Mouse (Mus musculus): Measurements from ENCODE around the gene a. TPM values are rescaled to one million over a fixed set of nuclear protein-coding genes. Genes with fewer than 3 reads are reported as not detected.

Gene a
- total RNA-seq, 2 experiments from 2014 or later = not detected

DNA sequence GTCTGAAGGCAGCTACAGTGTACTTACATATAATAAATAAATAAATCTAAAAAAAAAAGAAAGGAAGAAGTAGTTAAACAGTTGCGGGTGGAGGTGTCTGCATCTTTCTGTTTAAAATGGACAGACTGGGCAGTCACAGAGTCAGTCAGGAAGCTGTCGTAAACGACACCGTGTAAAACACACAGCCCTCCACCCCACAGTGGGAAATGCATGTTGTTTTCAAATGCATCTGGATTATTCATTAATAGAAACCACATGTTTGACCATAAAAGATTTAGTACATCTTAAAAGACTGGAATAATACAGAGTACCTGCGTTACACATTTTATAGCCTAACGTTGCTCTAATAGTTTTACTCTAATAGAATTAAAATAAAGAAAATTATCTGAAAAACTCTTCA lies 135.6 kb downstream of the a start:
- Histone ChIP-seq H3K27ac (no peak overlapping the region), H3K4me3 (no peak overlapping the region)
- no peak for TF ChIP-seq CTCF (conservative IDR thresholded peaks at IDR 0.05)
- no peak for DNase-seq (ENCODE audit: low spot score in 2 of 2)

DNA sequence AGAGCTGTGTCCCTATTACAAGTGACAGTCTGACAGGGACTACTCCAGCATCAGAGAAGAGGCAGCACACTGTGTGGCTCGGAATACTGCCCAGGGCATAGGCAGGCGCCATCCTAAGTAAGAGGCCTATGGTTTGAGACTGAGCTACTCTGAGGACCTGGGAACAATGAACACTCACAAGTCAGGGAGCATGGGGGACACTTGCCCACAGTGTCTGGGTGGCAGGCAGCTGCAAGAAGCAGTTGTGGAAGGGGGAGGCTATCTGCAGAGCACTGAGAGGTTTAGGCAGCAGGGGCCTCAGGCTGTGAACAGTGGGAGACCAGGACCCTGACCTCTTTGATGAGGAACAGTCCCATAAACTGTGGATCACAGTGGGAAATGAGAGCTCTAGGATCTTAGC lies 137.1 kb downstream of the a start:
- TF ChIP-seq CTCF (conservative IDR thresholded peaks at IDR 0.05) = no peak

DNA sequence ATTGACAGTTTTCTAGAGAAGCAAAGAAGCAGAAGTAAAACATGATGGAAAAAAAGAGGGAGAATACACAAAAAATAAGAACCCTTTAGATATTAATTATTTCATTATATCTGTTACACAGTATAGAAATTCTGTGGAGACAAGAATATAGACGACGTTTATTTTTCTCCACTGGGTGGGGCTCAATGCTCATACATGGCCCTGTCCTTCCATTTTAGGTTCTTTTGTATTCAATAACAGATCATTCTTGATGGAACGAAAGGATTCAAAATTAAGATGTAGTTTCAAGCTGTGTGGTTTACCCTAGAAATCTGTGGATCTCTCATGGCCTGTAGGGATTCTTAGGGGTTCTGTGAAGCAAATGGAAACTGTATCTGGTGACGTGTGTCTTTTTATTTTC lies 142.7 kb downstream of the a start:
- no peak overlapping the region for H3K27ac ChIP-seq
- TF ChIP-seq CTCF (conservative IDR thresholded peaks at IDR 0.05) = peak; percentile 63
- H3K4me3 ChIP-seq = no peak overlapping the region
- DNase-seq (ENCODE audit: low spot score in 2 of 2) = no peak

More for the DNA sequence above, 137.1 kb downstream of the a start:
- H3K27ac ChIP-seq = no peak overlapping the region
- H3K4me3 ChIP-seq = no peak overlapping the region
- DNase-seq (ENCODE audit: low spot score in 2 of 2) = no peak

DNA sequence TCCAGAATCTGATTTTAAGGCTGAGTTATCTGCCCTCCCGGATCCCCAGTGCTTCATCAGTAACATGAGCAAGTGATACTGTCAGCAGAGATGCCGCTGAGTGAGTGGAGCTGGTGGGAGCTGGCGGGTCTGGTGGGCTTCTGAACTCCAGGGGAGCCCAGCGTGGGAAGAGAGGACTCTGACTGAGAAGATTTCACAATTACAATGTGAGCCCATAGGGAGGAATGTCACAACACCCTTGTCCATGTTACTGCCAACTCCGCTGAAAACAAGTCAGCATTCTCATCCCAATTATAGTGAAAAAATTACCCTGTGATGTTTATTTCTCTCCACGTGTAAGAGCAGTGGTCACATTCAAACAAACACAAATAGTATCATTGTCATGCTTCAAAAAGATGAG lies 144.9 kb downstream of the a start:
- no peak for TF ChIP-seq CTCF (conservative IDR thresholded peaks at IDR 0.05)
- no peak overlapping the region for H3K27ac ChIP-seq
- H3K4me3 ChIP-seq = no peak overlapping the region
- DNase-seq (ENCODE audit: low spot score in 2 of 2) = no peak

DNA sequence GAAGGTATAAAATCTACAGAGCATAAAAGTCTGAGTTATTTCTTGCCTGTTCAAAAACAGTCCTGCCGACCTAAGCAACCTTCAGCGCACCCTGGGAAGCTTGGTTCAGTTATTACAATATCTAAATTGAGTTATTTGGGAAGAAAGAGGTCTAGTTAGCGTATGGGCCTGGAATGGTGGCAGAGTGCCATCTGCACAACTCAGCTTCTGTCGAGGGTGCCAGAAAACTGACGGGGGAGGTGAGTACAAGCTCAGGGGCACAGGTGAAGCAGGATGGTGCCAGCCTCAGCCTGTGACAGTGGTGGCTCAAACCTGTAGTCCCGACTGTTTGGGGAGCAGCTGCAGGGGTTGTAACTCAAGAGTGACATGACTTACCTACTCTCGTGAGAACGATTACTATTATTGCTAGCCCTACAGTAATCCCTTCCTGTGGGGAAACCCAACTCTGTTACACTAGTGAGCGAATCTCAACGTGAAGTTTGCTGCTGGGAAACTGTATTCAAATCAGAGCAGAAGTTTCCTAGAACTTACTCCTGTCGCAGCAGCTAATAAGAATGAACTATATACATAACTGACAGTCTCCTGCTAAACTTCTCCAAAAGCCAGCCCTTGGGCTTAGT lies 145.4 kb downstream of the a start:
- no peak overlapping the region for H3K4me3 ChIP-seq
- TF ChIP-seq CTCF (conservative IDR thresholded peaks at IDR 0.05) = no peak
- DNase-seq (ENCODE audit: low spot score in 2 of 2) = no peak
- H3K27ac ChIP-seq = no peak overlapping the region

DNA sequence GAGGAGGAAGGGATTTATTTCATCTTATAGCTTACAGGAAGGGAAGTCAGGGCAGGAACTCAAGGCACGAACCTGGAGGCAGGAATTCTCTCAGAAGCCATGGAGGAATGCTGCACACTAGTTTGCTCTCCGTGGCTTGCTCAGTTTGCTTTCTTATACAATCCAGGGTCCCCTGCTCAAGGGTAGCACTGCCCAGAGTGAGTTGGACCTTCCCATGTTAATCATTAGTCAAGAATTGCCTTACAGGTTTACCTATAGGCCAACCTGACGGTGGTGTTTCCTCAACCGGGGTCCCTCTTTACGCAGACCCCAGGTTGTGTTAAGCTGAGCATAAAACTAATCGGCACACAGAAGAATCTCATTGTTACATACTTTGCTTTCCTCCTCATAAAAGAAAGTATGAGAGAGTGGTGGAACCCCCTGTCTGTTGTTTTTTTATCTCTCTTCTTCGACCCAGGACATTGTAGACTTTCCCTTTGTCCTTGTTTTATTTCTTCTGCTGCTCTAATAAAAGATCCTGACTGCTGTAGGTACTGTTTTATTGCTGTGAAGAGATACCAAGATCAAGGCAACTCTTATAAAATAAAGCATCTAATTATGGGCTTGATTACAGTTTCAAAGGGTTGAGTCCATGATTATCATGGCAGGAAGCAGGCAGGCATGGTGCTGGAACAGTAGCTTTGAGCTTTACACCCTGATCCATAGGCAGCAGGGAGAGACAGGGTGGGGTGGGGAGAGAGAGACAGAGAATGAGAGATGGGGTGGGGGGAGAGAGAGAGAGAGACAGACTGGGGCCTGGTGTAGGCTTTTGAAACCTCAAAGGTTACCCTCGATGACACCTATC lies 146.6 kb downstream of the a start:
- no peak overlapping the region for H3K27ac ChIP-seq
- no peak overlapping the region for H3K4me3 ChIP-seq
- no peak for DNase-seq (ENCODE audit: low spot score in 2 of 2)
- TF ChIP-seq CTCF (conservative IDR thresholded peaks at IDR 0.05) = no peak

DNA sequence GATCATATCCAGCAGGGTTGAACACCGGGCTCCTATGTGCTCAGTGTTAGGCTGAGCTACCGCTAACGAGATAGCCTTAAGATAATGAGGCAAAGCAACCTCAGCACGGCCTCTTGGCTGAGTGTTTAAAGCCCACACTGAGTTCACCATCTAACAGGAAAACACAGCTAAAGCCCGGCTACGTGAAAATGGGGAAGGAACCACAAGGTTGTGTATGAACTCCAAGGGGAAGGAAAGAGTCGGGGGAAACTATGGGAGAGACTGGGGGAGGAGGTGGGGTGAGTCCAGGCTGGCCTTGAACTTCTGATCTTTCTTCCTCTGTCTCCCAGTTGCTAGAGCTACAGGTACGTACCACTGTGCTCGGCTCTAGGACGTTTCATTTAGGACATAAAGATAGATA lies 150.8 kb downstream of the a start:
- no peak for TF ChIP-seq CTCF (conservative IDR thresholded peaks at IDR 0.05)
- H3K4me3 ChIP-seq = no peak overlapping the region
- DNase-seq (ENCODE audit: low spot score in 2 of 2) = no peak
- no peak overlapping the region for H3K27ac ChIP-seq

DNA sequence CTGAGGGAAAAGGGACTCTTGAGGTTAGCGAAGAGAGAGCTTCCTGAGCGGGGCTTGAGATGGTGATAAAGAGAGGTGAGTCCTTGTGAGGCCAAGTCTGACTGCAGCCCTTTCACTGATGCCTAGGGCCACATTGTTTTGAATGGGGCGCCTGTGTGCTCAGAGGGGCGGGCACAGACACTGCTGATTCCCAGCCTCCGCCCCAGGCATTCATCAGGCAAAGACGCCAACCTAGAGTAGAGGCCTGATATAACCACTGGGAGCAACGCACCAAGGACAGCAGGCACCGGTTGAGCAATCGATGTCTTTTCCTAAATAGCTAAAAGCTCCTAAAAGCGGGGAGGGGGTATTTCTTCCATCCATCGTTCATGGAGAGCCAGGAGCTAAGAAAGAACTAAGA lies 151.3 kb downstream of the a start:
- no peak overlapping the region for H3K27ac ChIP-seq
- DNase-seq (ENCODE audit: low spot score in 2 of 2) = no peak
- no peak overlapping the region for H3K4me3 ChIP-seq
- TF ChIP-seq CTCF (conservative IDR thresholded peaks at IDR 0.05) = no peak

DNA sequence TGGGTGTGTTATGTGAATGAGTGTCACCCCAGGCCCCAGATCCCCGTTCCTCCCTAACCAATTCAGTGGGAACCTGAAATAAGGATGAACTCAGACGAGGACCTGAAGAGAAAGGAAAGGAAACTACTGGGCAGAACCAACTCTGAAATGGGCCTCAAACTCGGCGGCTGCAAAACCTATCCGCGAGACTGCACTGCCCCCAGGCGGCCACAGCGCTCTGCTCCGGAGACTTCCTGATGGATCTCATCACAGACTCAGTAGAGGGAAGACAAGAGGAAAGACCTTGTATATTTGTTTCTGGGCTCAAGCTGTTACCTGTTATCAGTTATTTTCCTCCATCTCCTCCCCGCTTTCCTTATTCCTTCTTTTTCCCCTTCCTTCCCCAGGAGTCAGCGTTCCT lies 151.9 kb downstream of the a start:
- peak; percentile 59 to 90 for DNase-seq (ENCODE audit: low spot score in 2 of 2)
- peak; percentile 93 for TF ChIP-seq CTCF (conservative IDR thresholded peaks at IDR 0.05)
- Histone ChIP-seq H3K4me3 (no peak overlapping the region), H3K27ac (no peak overlapping the region)

DNA sequence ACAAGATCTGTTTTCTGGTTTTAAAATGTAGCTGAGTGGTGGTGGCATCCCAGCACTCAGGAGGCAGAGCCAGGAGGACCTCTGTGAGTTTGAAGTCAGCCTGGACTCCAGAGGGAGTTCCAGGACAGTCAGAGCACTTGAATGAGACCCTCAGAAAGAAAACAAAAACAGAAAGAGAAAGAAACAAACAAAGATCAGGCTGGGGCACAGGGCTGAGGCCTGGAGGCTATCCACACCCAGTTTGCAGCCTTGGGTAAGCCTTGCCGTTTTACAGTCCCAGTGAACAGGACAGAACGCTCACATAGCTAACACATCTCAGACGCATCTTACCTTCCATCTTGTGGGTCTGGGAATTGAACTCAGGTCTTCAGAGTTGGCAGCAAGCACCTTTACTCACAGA lies 155.7 kb downstream of the a start:
- TF ChIP-seq CTCF (conservative IDR thresholded peaks at IDR 0.05) = no peak
- no peak for DNase-seq (ENCODE audit: low spot score in 2 of 2)
- H3K27ac ChIP-seq = no peak overlapping the region
- no peak overlapping the region for H3K4me3 ChIP-seq

DNA sequence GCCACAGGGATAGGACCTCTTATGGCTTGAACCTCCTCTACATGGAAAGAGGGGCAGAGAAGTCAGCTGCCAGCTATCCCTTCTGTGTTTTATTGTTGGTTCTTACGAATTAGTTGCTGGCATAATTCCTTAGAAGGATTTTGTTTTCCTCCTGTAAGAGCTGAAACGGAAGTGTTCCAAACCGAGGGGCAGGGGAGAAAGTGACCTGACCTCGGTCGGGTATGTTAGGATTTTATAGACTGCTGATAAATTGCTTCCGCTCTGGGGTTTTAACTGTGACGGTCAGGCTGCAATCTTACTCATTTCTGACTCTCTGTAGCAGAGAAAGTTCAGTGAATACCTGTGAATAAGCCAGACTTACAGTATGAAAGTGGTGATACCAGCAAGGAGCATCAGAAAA lies 158.2 kb downstream of the a start:
- TF ChIP-seq CTCF (conservative IDR thresholded peaks at IDR 0.05) = no peak
- no peak for DNase-seq (ENCODE audit: low spot score in 2 of 2)
- no peak overlapping the region for H3K27ac ChIP-seq
- no peak overlapping the region for H3K4me3 ChIP-seq

DNA sequence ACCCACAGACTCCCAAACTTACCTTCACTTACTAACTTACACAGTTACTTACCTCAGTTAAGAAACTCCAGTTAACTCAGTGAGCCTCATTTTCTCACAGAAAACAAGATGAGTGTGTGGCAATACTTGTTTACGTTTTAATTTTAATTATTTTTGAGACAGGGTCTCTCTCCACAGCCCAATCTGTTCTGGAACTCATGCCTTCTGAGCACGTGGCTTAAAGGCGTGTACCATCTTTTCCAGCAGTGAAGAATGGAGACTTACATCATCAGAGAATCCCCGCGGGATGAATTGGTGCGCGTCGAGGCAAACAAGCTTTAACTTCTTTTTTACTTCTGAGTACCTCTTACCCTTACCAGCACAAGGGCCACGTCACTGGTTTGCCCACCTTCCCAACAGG lies 158.7 kb downstream of the a start:
- Histone ChIP-seq H3K27ac (no peak overlapping the region), H3K4me3 (no peak overlapping the region)
- DNase-seq (ENCODE audit: low spot score in 2 of 2) = no peak
- TF ChIP-seq CTCF (conservative IDR thresholded peaks at IDR 0.05) = no peak

DNA sequence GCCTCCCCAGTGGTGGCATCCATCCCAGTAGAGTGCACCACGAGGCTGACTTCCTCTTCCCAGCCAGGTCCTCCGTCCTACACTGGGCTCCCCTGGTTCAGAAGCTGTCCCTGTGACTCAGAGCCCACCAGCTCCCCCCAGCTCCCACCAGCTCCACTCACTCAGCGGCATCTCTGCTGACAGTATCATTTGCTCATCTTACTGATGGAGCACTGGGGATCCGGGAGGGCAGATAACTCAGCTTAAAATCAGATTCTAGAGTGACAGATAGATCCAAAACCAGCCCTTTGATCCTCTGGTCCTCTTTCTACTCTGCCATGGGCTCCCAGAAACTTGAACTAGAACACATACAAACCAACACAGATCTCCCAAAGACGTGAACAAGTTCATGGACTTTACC lies 159.4 kb downstream of the a start:
- Histone ChIP-seq H3K27ac (no peak overlapping the region), H3K4me3 (no peak overlapping the region)
- no peak for DNase-seq (ENCODE audit: low spot score in 2 of 2)
- TF ChIP-seq CTCF (conservative IDR thresholded peaks at IDR 0.05) = no peak

DNA sequence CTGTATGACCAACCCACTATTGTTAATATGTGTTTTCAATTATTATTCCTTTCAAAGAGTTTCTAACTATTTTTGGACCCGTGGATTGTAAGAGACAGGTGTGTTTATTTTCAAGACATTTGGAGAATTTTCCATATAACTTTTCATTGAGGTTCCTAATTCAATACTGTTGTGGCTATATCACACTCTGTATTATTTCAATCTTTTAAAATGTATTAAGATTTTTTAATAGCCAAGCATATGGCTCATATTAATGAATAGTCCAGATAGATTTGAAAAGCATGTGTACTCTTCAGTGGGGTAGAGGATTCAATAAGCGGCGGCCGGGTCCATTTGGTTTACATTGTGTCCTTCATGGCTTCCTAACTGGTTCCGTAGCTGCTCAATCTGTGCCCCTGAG lies 168.3 kb downstream of the a start:
- no peak for DNase-seq (ENCODE audit: low spot score in 2 of 2)
- Histone ChIP-seq H3K27ac (no peak overlapping the region), H3K4me3 (no peak overlapping the region)
- no peak for TF ChIP-seq CTCF (conservative IDR thresholded peaks at IDR 0.05)
